Mouse (Mus musculus): ENCODE results near the gene Pla2g2f.

Pla2g2f gene

GRCm38 (mm10) chr4:138757416-138757815, at the start of gene Pla2g2f:
TSS of gene Pla2g2f (minus strand) at chr4:138757626.
- DNase-seq = no peak

- no peak for DNase-seq
Measured at GRCm38 (mm10) chr4:138806920-138807541, 49.6 kb upstream of the Pla2g2f start.

GRCm38 (mm10) chr4:138806160-138806559, 48.7 kb upstream of the Pla2g2f start:
- no peak for DNase-seq

- DNase-seq = no peak
Measured at GRCm38 (mm10) chr4:138805248-138805647, 47.8 kb upstream of the Pla2g2f start.

GRCm38 (mm10) chr4:138802917-138803316, 45.5 kb upstream of the Pla2g2f start:
- DNase-seq = no peak

- no peak for DNase-seq
Measured at GRCm38 (mm10) chr4:138801631-138802030, 44.2 kb upstream of the Pla2g2f start.

GRCm38 (mm10) chr4:138800134-138800744, 42.8 kb upstream of the Pla2g2f start:
- no peak for DNase-seq

GRCm38 (mm10) chr4:138797217-138797570, 39.8 kb upstream of the Pla2g2f start:
- DNase-seq = no peak

GRCm38 (mm10) chr4:138796513-138797216, 39.2 kb upstream of the Pla2g2f start:
- no peak for DNase-seq

GRCm38 (mm10) chr4:138794344-138794743, 36.9 kb upstream of the Pla2g2f start:
- DNase-seq = no peak

- no peak for DNase-seq
Measured at GRCm38 (mm10) chr4:138793276-138793675, 35.9 kb upstream of the Pla2g2f start.

- no peak for DNase-seq
Measured at GRCm38 (mm10) chr4:138792599-138792998, 35.2 kb upstream of the Pla2g2f start.

- DNase-seq = no peak
Measured at GRCm38 (mm10) chr4:138791452-138791851, 34.0 kb upstream of the Pla2g2f start.

- DNase-seq = no peak
Measured at GRCm38 (mm10) chr4:138788381-138788780, 31.0 kb upstream of the Pla2g2f start.

- no peak for DNase-seq
Measured at GRCm38 (mm10) chr4:138786141-138786540, 28.7 kb upstream of the Pla2g2f start.

- DNase-seq = no peak
Measured at GRCm38 (mm10) chr4:138785721-138786120, 28.3 kb upstream of the Pla2g2f start.

- DNase-seq = no peak
Measured at GRCm38 (mm10) chr4:138782098-138782497, 24.7 kb upstream of the Pla2g2f start.

GRCm38 (mm10) chr4:138780300-138780699, 22.9 kb upstream of the Pla2g2f start:
- no peak for DNase-seq

GRCm38 (mm10) chr4:138777417-138778407, 20.3 kb upstream of the Pla2g2f start:
- DNase-seq = no peak

GRCm38 (mm10) chr4:138775435-138775834, 18.0 kb upstream of the Pla2g2f start, which contains the start of gene Pla2g2d:
TSS of gene Pla2g2d (plus strand) at chr4:138775735.
- DNase-seq = no peak

- no peak for DNase-seq
Measured at GRCm38 (mm10) chr4:138772386-138772785, 15.0 kb upstream of the Pla2g2f start.

- DNase-seq = no peak
Measured at GRCm38 (mm10) chr4:138771970-138772369, 14.5 kb upstream of the Pla2g2f start.

GRCm38 (mm10) chr4:138762266-138762665, 4.8 kb upstream of the Pla2g2f start:
- DNase-seq = no peak

All from liver (tissue).